Mouse (Mus musculus): ENCODE results near the gene Col15a1. TPM values are rescaled to one million over a fixed set of nuclear protein-coding genes. Genes with fewer than 3 reads are reported as not detected.

Gene Col15a1
- total RNA-seq, 1 experiment: 0.31 TPM

GRCm38 (mm10) chr4:47303340-47303998 lies 95.5 kb downstream of the Col15a1 start:
- no peak overlapping the region for H3K9ac ChIP-seq (ENCODE audit: insufficient read depth, low read depth, low read length, poor library complexity, severe bottlenecking)
- DNase-seq (ENCODE audit: low read depth, low spot score): no peak
- H3K4me1 ChIP-seq (ENCODE audit: control insufficient read depth in 2 of 2, insufficient read depth in 2 of 2, low read length in 2 of 2, poor library complexity in 1 of 2): no peaks in the 10 kb centered on the region; a peak in 1 of 4 replicates
- no peak overlapping the region for H3K27ac ChIP-seq (ENCODE audit: insufficient read depth, low read depth, low read length, poor library complexity, severe bottlenecking)
- in situ Hi-C loops (cut with MboI; ENCODE audit: low sequenced_read_pairs in 2 of 2, unreplicated experiment in 2 of 2): no loop called here
- H3K36me3 ChIP-seq (ENCODE audit: control insufficient read depth, insufficient read depth, low read length, poor library complexity, severe bottlenecking): no peaks in the 10 kb centered on the region
- TF ChIP-seq ZNF384 (IDR thresholded peaks at IDR 0.05; ENCODE audit: low read depth, low read length) (no peak), MAFK (IDR thresholded peaks at IDR 0.05; ENCODE audit: insufficient read depth, low read depth, low read length) (no peak), ZC3H11A (IDR thresholded peaks at IDR 0.05; ENCODE audit: borderline replicate concordance, low read depth, low read length) (no peak), CHD2 (IDR thresholded peaks at IDR 0.05; ENCODE audit: low read depth, low read length) (no peak)
- no peaks in the 10 kb centered on the region for H3K9me3 ChIP-seq (ENCODE audit: control insufficient read depth, insufficient read depth, low read depth, low read length)
- no peak overlapping the region for H3K4me3 ChIP-seq (ENCODE audit: insufficient read depth in 1 of 2, low read depth in 1 of 2, low read length in 2 of 2, poor library complexity in 1 of 2, severe bottlenecking in 1 of 2)

GRCm38 (mm10) chr4:47309886-47310625 lies 102.1 kb downstream of the Col15a1 start:
- Histone ChIP-seq H3K4me1 (ENCODE audit: control insufficient read depth in 2 of 2, insufficient read depth in 2 of 2, low read length in 2 of 2, poor library complexity in 1 of 2) (no peaks in the 10 kb centered on the region), H3K4me3 (ENCODE audit: insufficient read depth in 1 of 2, low read depth in 1 of 2, low read length in 2 of 2, poor library complexity in 1 of 2, severe bottlenecking in 1 of 2) (no peak overlapping the region), H3K36me3 (ENCODE audit: control insufficient read depth, insufficient read depth, low read length, poor library complexity, severe bottlenecking) (no peaks in the 10 kb centered on the region), H3K9ac (ENCODE audit: insufficient read depth, low read depth, low read length, poor library complexity, severe bottlenecking) (no peak overlapping the region), H3K27ac (ENCODE audit: insufficient read depth, low read depth, low read length, poor library complexity, severe bottlenecking) (no peak overlapping the region), H3K9me3 (ENCODE audit: control insufficient read depth, insufficient read depth, low read depth, low read length) (no peaks in the 10 kb centered on the region)
- no peak for DNase-seq (ENCODE audit: low read depth, low spot score)
- in situ Hi-C loops (cut with MboI; ENCODE audit: low sequenced_read_pairs in 2 of 2, unreplicated experiment in 2 of 2): no loop called here
- TF ChIP-seq ZNF384 (IDR thresholded peaks at IDR 0.05; ENCODE audit: low read depth, low read length) (no peak), MAFK (IDR thresholded peaks at IDR 0.05; ENCODE audit: insufficient read depth, low read depth, low read length) (no peak)

- Histone ChIP-seq H3K4me3 (ENCODE audit: insufficient read depth in 1 of 2, low read depth in 1 of 2, low read length in 2 of 2, poor library complexity in 1 of 2, severe bottlenecking in 1 of 2) (no peak overlapping the region), H3K27ac (ENCODE audit: insufficient read depth, low read depth, low read length, poor library complexity, severe bottlenecking) (no peak overlapping the region), H3K36me3 (ENCODE audit: control insufficient read depth, insufficient read depth, low read length, poor library complexity, severe bottlenecking) (no peaks in the 10 kb centered on the region), H3K9me3 (ENCODE audit: control insufficient read depth, insufficient read depth, low read depth, low read length) (no peaks in the 10 kb centered on the region), H3K9ac (ENCODE audit: insufficient read depth, low read depth, low read length, poor library complexity, severe bottlenecking) (no peak overlapping the region), H3K4me1 (ENCODE audit: control insufficient read depth in 2 of 2, insufficient read depth in 2 of 2, low read length in 2 of 2, poor library complexity in 1 of 2) (no peaks in the 10 kb centered on the region)
- in situ Hi-C loops (cut with MboI; ENCODE audit: low sequenced_read_pairs in 2 of 2, unreplicated experiment in 2 of 2): no loop called here
- no peak for TF ChIP-seq CHD2 (IDR thresholded peaks at IDR 0.05; ENCODE audit: low read depth, low read length)
- no peak for TF ChIP-seq HCFC1 (IDR thresholded peaks at IDR 0.05; ENCODE audit: borderline replicate concordance, insufficient read depth, low read length)
- TF ChIP-seq ZNF384 (IDR thresholded peaks at IDR 0.05; ENCODE audit: low read depth, low read length): no peak
- no peak for TF ChIP-seq ZC3H11A (IDR thresholded peaks at IDR 0.05; ENCODE audit: borderline replicate concordance, low read depth, low read length)
- TF ChIP-seq MAFK (IDR thresholded peaks at IDR 0.05; ENCODE audit: insufficient read depth, low read depth, low read length): no peak
- DNase-seq (ENCODE audit: low read depth, low spot score): no peak
Measured at GRCm38 (mm10) chr4:47310812-47311211, 102.9 kb downstream of the Col15a1 start.

DNA sequence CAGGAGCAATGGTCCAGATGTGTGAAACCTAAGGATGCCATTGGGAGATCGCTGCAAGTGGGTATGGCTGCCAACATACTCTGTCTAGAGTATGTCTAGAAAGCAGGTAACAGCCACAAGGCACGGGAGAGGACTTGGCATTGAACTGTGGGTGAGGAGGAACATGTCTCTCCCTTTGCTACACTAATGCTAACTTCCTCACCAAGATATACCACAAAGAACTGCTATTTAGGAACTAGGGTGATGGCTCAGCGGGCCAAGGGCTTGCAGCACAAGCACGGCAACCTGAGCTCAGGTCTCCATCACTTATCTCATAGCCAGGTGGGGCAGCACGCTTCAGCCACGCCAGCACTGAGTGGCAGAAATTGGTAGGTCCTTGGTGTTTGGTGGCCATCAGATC lies 103.5 kb downstream of the Col15a1 start:
- in situ Hi-C loops (cut with MboI; ENCODE audit: low sequenced_read_pairs in 2 of 2, unreplicated experiment in 2 of 2): no loop called here
- no peaks in the 10 kb centered on the region for H3K9me3 ChIP-seq (ENCODE audit: control insufficient read depth, insufficient read depth, low read depth, low read length)
- no peaks in the 10 kb centered on the region for H3K4me1 ChIP-seq (ENCODE audit: control insufficient read depth in 2 of 2, insufficient read depth in 2 of 2, low read length in 2 of 2, poor library complexity in 1 of 2)
- no peak overlapping the region for H3K9ac ChIP-seq (ENCODE audit: insufficient read depth, low read depth, low read length, poor library complexity, severe bottlenecking)
- H3K4me3 ChIP-seq (ENCODE audit: insufficient read depth in 1 of 2, low read depth in 1 of 2, low read length in 2 of 2, poor library complexity in 1 of 2, severe bottlenecking in 1 of 2): no peak overlapping the region
- H3K27ac ChIP-seq (ENCODE audit: insufficient read depth, low read depth, low read length, poor library complexity, severe bottlenecking): no peak overlapping the region
- no peaks in the 10 kb centered on the region for H3K36me3 ChIP-seq (ENCODE audit: control insufficient read depth, insufficient read depth, low read length, poor library complexity, severe bottlenecking)
- no peak for TF ChIP-seq HCFC1 (IDR thresholded peaks at IDR 0.05; ENCODE audit: borderline replicate concordance, insufficient read depth, low read length)
- TF ChIP-seq ZNF384 (IDR thresholded peaks at IDR 0.05; ENCODE audit: low read depth, low read length): no peak
- TF ChIP-seq MAFK (IDR thresholded peaks at IDR 0.05; ENCODE audit: insufficient read depth, low read depth, low read length): no peak
- no peak for TF ChIP-seq ZC3H11A (IDR thresholded peaks at IDR 0.05; ENCODE audit: borderline replicate concordance, low read depth, low read length)
- no peak for TF ChIP-seq CHD2 (IDR thresholded peaks at IDR 0.05; ENCODE audit: low read depth, low read length)
- no peak for DNase-seq (ENCODE audit: low read depth, low spot score)

Measured in ES-E14 (cell line).